Mouse (Mus musculus) limb, embryonic 14.5 days (tissue): ENCODE results near the gene Fam13c. TPM values are rescaled to one million over a fixed set of nuclear protein-coding genes. Genes with fewer than 3 reads are reported as not detected.

Experiments
- ATAC-seq: fragments of 200-750 bp; cut with Nextera tagmentation; 2 replicates; pipeline ENCODE4 v1.8.0; 2017; ENCODE audit warnings: low read depth, moderate number of reproducible peaks, moderate TSS enrichment; ENCODE audit not compliant: low FRiP score
- DNase-seq: peaks from one replicate; pipeline ENCODE4 v3.0.0-alpha.2; 2015; ENCODE audit warnings: low spot score
- H3K27ac ChIP-seq: fragments of 300-500 bp; sonication (generic); replicated peaks from 2 replicates; pipeline ENCODE4 v1.5.1; 2014; ENCODE audit warnings: low read depth, mild to moderate bottlenecking, low read length, moderate library complexity, mixed read lengths
- H3K27me3 ChIP-seq: fragments of 300-500 bp; sonication (generic); 2 replicates; pipeline ENCODE4 v1.6.1; 2014; ENCODE audit warnings: low read length, mixed read lengths; ENCODE audit not compliant: control insufficient read depth, insufficient read depth
- H3K36me3 ChIP-seq: fragments of 300-500 bp; sonication (generic); 2 replicates; pipeline ENCODE4 v1.6.1; 2014; ENCODE audit warnings: mild to moderate bottlenecking, low read length, moderate library complexity, mixed read lengths; ENCODE audit not compliant: control insufficient read depth, insufficient read depth
- H3K4me1 ChIP-seq: fragments of 300-500 bp; sonication (generic); 2 replicates; pipeline ENCODE4 v1.6.1; 2014; ENCODE audit warnings: antibody characterized with exemption, low read length, mixed read lengths; ENCODE audit not compliant: control insufficient read depth, insufficient read depth
- H3K4me2 ChIP-seq: fragments of 300-500 bp; sonication (generic); replicated peaks from 2 replicates; pipeline ENCODE4 v1.6.1; 2014; ENCODE audit warnings: low read depth, mild to moderate bottlenecking, low read length, moderate library complexity; ENCODE audit not compliant: severe bottlenecking
- H3K4me3 ChIP-seq: fragments of 300-500 bp; sonication (generic); replicated peaks from 2 replicates; pipeline ENCODE4 v1.5.1; 2014; ENCODE audit warnings: low read length
- H3K9ac ChIP-seq: fragments of 300-500 bp; sonication (generic); 2 replicates; pipeline ENCODE4 v1.6.1; 2014; ENCODE audit warnings: mild to moderate bottlenecking, low read depth, low read length, moderate library complexity; ENCODE audit not compliant: severe bottlenecking
- H3K9me3 ChIP-seq: fragments of 300-500 bp; sonication (generic); 2 replicates; pipeline ENCODE4 v1.6.1; 2016; ENCODE audit warnings: low read length; ENCODE audit not compliant: control insufficient read depth
- POLR2A ChIP-seq: fragments of 200-500 bp; IDR thresholded peaks from 2 replicates; pipeline ENCODE4 v1.8.0; 2012; ENCODE audit warnings: inconsistent platforms, mild to moderate bottlenecking, moderate library complexity, borderline replicate concordance; ENCODE audit not compliant: insufficient read depth, insufficient read length; ENCODE audit errors: extremely low read depth
- WGBS: fragments of 180-500 bp; shearing (Covaris S2); extraction: QIAGEN DNeasy Blood & Tissue Kit; methylation state at CpG from one replicate; pipeline ENCODE4 v1.1.7; 2014; 5-methylcytosine and 5-hydroxymethylcytosine counted together
- polyA plus RNA-seq, 2 experiments: library from polyadenylated mRNA; depleted of rRNA in 1 of 2; stranded (reverse) in 1 of 2; unstranded in 1 of 2; fragments of >200 nt; fragmentation: Nextera tagmentation in 1 of 2; extraction: Ambion mirVana in 1 of 2; gene quantifications; 2 replicates each; pipeline versions ENCODE4 v1.2.1 to v1.2.3; 2012 to 2014

Gene Fam13c
- polyA plus RNA-seq, 2 experiments, result 6.1 to 11.0 TPM

GRCm38 (mm10) chr10:70495106-70496104 is 55.1 kb downstream of the Fam13c start:
- TF ChIP-seq POLR2A, result no peak
- H3K27me3 ChIP-seq, result no peaks in the 10 kb centered on the region
- DNase-seq (no peak), ATAC-seq (no peak)
- no peaks in the 10 kb centered on the region for H3K36me3 ChIP-seq
- 0 out of 2 replicates have a peak overlapping the region, but pooled peaks have one; percentile 8 for H3K27ac ChIP-seq
- WGBS, result 79% methylated on average over 4 of the region's 4 CpGs
- H3K4me3 ChIP-seq, result no peak overlapping the region
- H3K4me2 ChIP-seq, result no peak overlapping the region
- no peaks in the 10 kb centered on the region for H3K9me3 ChIP-seq
- peaks cover 11% of the 10 kb centered on the region for H3K4me1 ChIP-seq
- H3K9ac ChIP-seq, result no peak overlapping the region

- no peak for TF ChIP-seq POLR2A
- H3K27ac ChIP-seq, result no peak overlapping the region
- H3K36me3 ChIP-seq, result no peaks in the 10 kb centered on the region
- H3K27me3 ChIP-seq, result no peaks in the 10 kb centered on the region
- H3K4me3 ChIP-seq, result no peak overlapping the region
- no peak; the same call in 1 of the 2 replicates for ATAC-seq
- peak; percentile 60 for DNase-seq
- H3K4me1 ChIP-seq, result peaks cover 11% of the 10 kb centered on the region
- no peak overlapping the region for H3K9ac ChIP-seq
- H3K4me2 ChIP-seq, result no peak overlapping the region
- H3K9me3 ChIP-seq, result no peaks in the 10 kb centered on the region
Measured at GRCm38 (mm10) chr10:70496938-70497337, 56.7 kb downstream of the Fam13c start.

- Histone ChIP-seq H3K9ac (no peak overlapping the region), H3K9me3 (no peaks in the 10 kb centered on the region), H3K36me3 (no peaks in the 10 kb centered on the region), H3K27ac (no peak overlapping the region), H3K4me1 (peaks cover 11% of the 10 kb centered on the region), H3K27me3 (no peaks in the 10 kb centered on the region), H3K4me2 (no peak overlapping the region), H3K4me3 (no peak overlapping the region)
- no peak for DNase-seq
- 63% methylated on average over 2 of the region's 2 CpGs for WGBS
- TF ChIP-seq POLR2A, result no peak
- no peak for ATAC-seq
Measured at GRCm38 (mm10) chr10:70498328-70498727, 58.0 kb downstream of the Fam13c start.

GRCm38 (mm10) chr10:70499246-70499645 is 59.0 kb downstream of the Fam13c start:
- DNase-seq (no peak), ATAC-seq (no peak)
- no peak for TF ChIP-seq POLR2A
- H3K4me2 ChIP-seq, result no peak overlapping the region
- H3K27me3 ChIP-seq, result no peaks in the 10 kb centered on the region
- no peak overlapping the region for H3K27ac ChIP-seq
- H3K9me3 ChIP-seq, result no peaks in the 10 kb centered on the region
- H3K36me3 ChIP-seq, result no peaks in the 10 kb centered on the region
- H3K4me1 ChIP-seq, result peaks cover 11% of the 10 kb centered on the region
- H3K4me3 ChIP-seq, result no peak overlapping the region
- 55% methylated on average over 13 of the region's 13 CpGs for WGBS
- no peak overlapping the region for H3K9ac ChIP-seq

- Histone ChIP-seq H3K9ac (no peak overlapping the region), H3K4me3 (no peak overlapping the region), H3K36me3 (no peaks in the 10 kb centered on the region), H3K27ac (no peak overlapping the region), H3K4me2 (no peak overlapping the region), H3K27me3 (no peaks in the 10 kb centered on the region), H3K9me3 (peaks cover 5% of the 10 kb centered on the region; the same call in 1 of the 2 replicates), H3K4me1 (no peaks in the 10 kb centered on the region)
- no peak for TF ChIP-seq POLR2A
- no peak for DNase-seq
- no peak for ATAC-seq
- 90% methylated on average over 15 of the region's 15 CpGs for WGBS
Measured at GRCm38 (mm10) chr10:70504871-70505270, 64.6 kb downstream of the Fam13c start.
